Mouse (Mus musculus): ENCODE measurements around the gene E330017A01Rik.

DNA sequence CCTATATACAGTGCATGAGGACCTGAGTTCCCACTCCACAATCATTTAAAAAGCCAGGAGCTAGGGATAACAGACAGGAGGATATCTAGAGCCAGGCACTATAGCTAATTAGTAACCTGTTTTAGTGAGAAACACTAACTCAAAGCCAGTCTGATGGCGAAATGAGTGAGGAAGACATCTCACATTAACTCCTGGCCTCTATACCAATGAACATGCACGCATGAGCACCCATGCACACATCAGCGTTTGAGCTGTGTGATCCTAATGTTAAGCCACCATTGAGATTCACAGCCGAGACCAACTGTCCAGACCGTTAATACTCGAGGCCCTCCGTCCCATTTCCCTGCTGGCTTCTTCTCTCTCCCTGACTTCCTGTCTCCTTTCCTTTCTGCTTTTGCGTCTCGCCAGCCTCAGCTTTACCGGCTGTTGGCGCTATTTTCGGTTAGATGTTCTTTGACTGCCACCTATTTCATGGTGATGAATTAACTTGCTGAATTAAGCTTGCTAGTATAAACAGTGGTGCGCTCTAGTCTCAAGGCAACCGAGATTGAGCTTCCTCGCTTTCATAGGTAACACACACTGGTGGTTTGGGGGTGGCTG, 35.4 kb upstream of the E330017A01Rik start:
- TF ChIP-seq CTCF (conservative IDR thresholded peaks at IDR 0.05; ENCODE audit: low read length) (no peak), POU5F1 (IDR thresholded peaks at IDR 0.05; ENCODE audit: borderline replicate concordance, low read length) (no peak)
